Mouse (Mus musculus): Measurements from ENCODE around the gene Bhlha9. TPM values are rescaled to one million over a fixed set of nuclear protein-coding genes. Genes with fewer than 3 reads are reported as not detected.

Gene Bhlha9
- polyA plus RNA-seq (2012; rRNA removed), result not detected in 2 replicates

- WGBS, result 66% methylated on average over 15 of the region's 15 CpGs
- Histone ChIP-seq H3K4me3 (replicated peaks; ENCODE audit: extremely low read depth, low read depth, low read length) (no peak within 1 kb of the TSS), H3K4me1 (ENCODE audit: control insufficient read depth, insufficient read depth, low read length) (no peaks in the 10 kb centered on the region)
- TF ChIP-seq CTCF (IDR thresholded peaks at IDR 0.05; ENCODE audit: insufficient read depth, low read length), result no peak
- no peak for DNase-seq
Observed at GRCm38 (mm10) chr11:76671871-76672475, at the start of gene Bhlha9. Bhlha9 (plus strand) TSS chr11:76672470.

GRCm38 (mm10) chr11:76622566-76623205 lies 49.6 kb upstream of the Bhlha9 start:
- WGBS, result under 1% methylated on average over 62 of the region's 66 CpGs
- TF ChIP-seq POLR2A (IDR thresholded peaks at IDR 0.05; ENCODE audit: borderline replicate concordance, extremely low read depth, low read depth, low read length), result no peak
- TF ChIP-seq CTCF (IDR thresholded peaks at IDR 0.05; ENCODE audit: insufficient read depth, low read length), result no peak
- H3K4me1 ChIP-seq (ENCODE audit: control insufficient read depth, insufficient read depth, low read length), result peaks cover 7% of the 10 kb centered on the region; the same call in 1 of the 2 replicates
- DNase-seq, result peak; percentile 59
- peak overlapping the region; percentile 56 for H3K4me3 ChIP-seq (replicated peaks; ENCODE audit: extremely low read depth, low read depth, low read length)

- H3K4me1 ChIP-seq (ENCODE audit: control insufficient read depth, insufficient read depth, low read length), result peaks cover 7% of the 10 kb centered on the region; the same call in 1 of the 2 replicates
- TF ChIP-seq CTCF (IDR thresholded peaks at IDR 0.05; ENCODE audit: insufficient read depth, low read length), result no peak
- no peak for TF ChIP-seq POLR2A (IDR thresholded peaks at IDR 0.05; ENCODE audit: borderline replicate concordance, extremely low read depth, low read depth, low read length)
- WGBS, result 2% methylated on average over 63 of the region's 72 CpGs
- peak; percentile 58 for DNase-seq
- peak overlapping the region; percentile 56 for H3K4me3 ChIP-seq (replicated peaks; ENCODE audit: extremely low read depth, low read depth, low read length)
Observed at GRCm38 (mm10) chr11:76623206-76623961, 48.9 kb upstream of the Bhlha9 start.

- no peak for DNase-seq
- TF ChIP-seq POLR2A (IDR thresholded peaks at IDR 0.05; ENCODE audit: borderline replicate concordance, extremely low read depth, low read depth, low read length) (no peak), CTCF (IDR thresholded peaks at IDR 0.05; ENCODE audit: insufficient read depth, low read length) (no peak)
- WGBS, result 65% methylated on average over 10 of the region's 10 CpGs
- H3K4me1 ChIP-seq (ENCODE audit: control insufficient read depth, insufficient read depth, low read length), result peaks cover 7% of the 10 kb centered on the region; the same call in 1 of the 2 replicates
- H3K4me3 ChIP-seq (replicated peaks; ENCODE audit: extremely low read depth, low read depth, low read length), result no peak overlapping the region
Observed at GRCm38 (mm10) chr11:76624071-76624470, 48.2 kb upstream of the Bhlha9 start.

GRCm38 (mm10) chr11:76624881-76625280 lies 47.4 kb upstream of the Bhlha9 start:
- 83% methylated on average over 3 of the region's 3 CpGs for WGBS
- DNase-seq, result no peak
- Histone ChIP-seq H3K4me1 (ENCODE audit: control insufficient read depth, insufficient read depth, low read length) (peaks cover 7% of the 10 kb centered on the region; the same call in 1 of the 2 replicates), H3K4me3 (replicated peaks; ENCODE audit: extremely low read depth, low read depth, low read length) (no peak overlapping the region)
- TF ChIP-seq POLR2A (IDR thresholded peaks at IDR 0.05; ENCODE audit: borderline replicate concordance, extremely low read depth, low read depth, low read length), result no peak
- TF ChIP-seq CTCF (IDR thresholded peaks at IDR 0.05; ENCODE audit: insufficient read depth, low read length), result no peak

- WGBS, result 54% methylated on average over 5 of the region's 5 CpGs
- DNase-seq, result no peak
- peaks cover 3% of the 10 kb centered on the region; the same call in 1 of the 2 replicates for H3K4me1 ChIP-seq (ENCODE audit: control insufficient read depth, insufficient read depth, low read length)
- no peak overlapping the region for H3K4me3 ChIP-seq (replicated peaks; ENCODE audit: extremely low read depth, low read depth, low read length)
- TF ChIP-seq CTCF (IDR thresholded peaks at IDR 0.05; ENCODE audit: insufficient read depth, low read length) (no peak), POLR2A (IDR thresholded peaks at IDR 0.05; ENCODE audit: borderline replicate concordance, extremely low read depth, low read depth, low read length) (no peak)
Observed at GRCm38 (mm10) chr11:76628613-76629012, 43.7 kb upstream of the Bhlha9 start.

GRCm38 (mm10) chr11:76630023-76630422 lies 42.2 kb upstream of the Bhlha9 start:
- H3K4me1 ChIP-seq (ENCODE audit: control insufficient read depth, insufficient read depth, low read length), result no peaks in the 10 kb centered on the region
- DNase-seq, result no peak
- TF ChIP-seq POLR2A (IDR thresholded peaks at IDR 0.05; ENCODE audit: borderline replicate concordance, extremely low read depth, low read depth, low read length) (no peak), CTCF (IDR thresholded peaks at IDR 0.05; ENCODE audit: insufficient read depth, low read length) (no peak)
- 45% methylated on average over 2 of the region's 2 CpGs for WGBS
- no peak overlapping the region for H3K4me3 ChIP-seq (replicated peaks; ENCODE audit: extremely low read depth, low read depth, low read length)

GRCm38 (mm10) chr11:76630487-76630886 lies 41.8 kb upstream of the Bhlha9 start:
- WGBS, result 65% methylated on average over 5 of the region's 5 CpGs
- DNase-seq, result no peak

GRCm38 (mm10) chr11:76639269-76639985 lies 32.8 kb upstream of the Bhlha9 start:
- TF ChIP-seq POLR2A (IDR thresholded peaks at IDR 0.05; ENCODE audit: borderline replicate concordance, extremely low read depth, low read depth, low read length) (no peak), CTCF (IDR thresholded peaks at IDR 0.05; ENCODE audit: insufficient read depth, low read length) (no peak)
- Histone ChIP-seq H3K4me3 (replicated peaks; ENCODE audit: extremely low read depth, low read depth, low read length) (no peak overlapping the region), H3K4me1 (ENCODE audit: control insufficient read depth, insufficient read depth, low read length) (no peaks in the 10 kb centered on the region)
- 78% methylated on average over 17 of the region's 17 CpGs for WGBS
- no peak for DNase-seq

More at GRCm38 (mm10) chr11:76630487-76630886, 41.8 kb upstream of the Bhlha9 start:
- Histone ChIP-seq H3K4me3 (replicated peaks; ENCODE audit: extremely low read depth, low read depth, low read length) (no peak overlapping the region), H3K4me1 (ENCODE audit: control insufficient read depth, insufficient read depth, low read length) (no peaks in the 10 kb centered on the region)
- TF ChIP-seq CTCF (IDR thresholded peaks at IDR 0.05; ENCODE audit: insufficient read depth, low read length) (no peak), POLR2A (IDR thresholded peaks at IDR 0.05; ENCODE audit: borderline replicate concordance, extremely low read depth, low read depth, low read length) (no peak)

Measured in lung, adult 2 months (tissue).